Mouse (Mus musculus) ES-E14 (cell line): Measurements from ENCODE around the gene Pnpla1.

ENCODE experiments used
- CHD2 ChIP-seq: IDR thresholded peaks from 2 replicates; pipeline ENCODE4 v1.6.1; 2014; ENCODE audit warnings: mild to moderate bottlenecking, low read depth, low read length, inconsistent platforms
- HCFC1 ChIP-seq: IDR thresholded peaks from 2 replicates; pipeline ENCODE4 v1.6.1; 2012; ENCODE audit warnings: low read length, inconsistent platforms, borderline replicate concordance; ENCODE audit not compliant: insufficient read depth
- MAFK ChIP-seq: IDR thresholded peaks from 2 replicates; pipeline ENCODE4 v1.6.1; 2014; ENCODE audit warnings: mild to moderate bottlenecking, low read depth, low read length, inconsistent platforms; ENCODE audit not compliant: insufficient read depth
- ZC3H11A ChIP-seq: IDR thresholded peaks from 2 replicates; pipeline ENCODE4 v1.6.1; 2012; ENCODE audit warnings: low read depth, mild to moderate bottlenecking, inconsistent platforms, low read length, borderline replicate concordance
- ZNF384 ChIP-seq: IDR thresholded peaks from 2 replicates; pipeline ENCODE4 v1.6.1; 2012; ENCODE audit warnings: low read depth, low read length, inconsistent platforms

- TF ChIP-seq ZNF384, result no peak
- TF ChIP-seq CHD2, result no peak
- TF ChIP-seq HCFC1, result no peak
- no peak for TF ChIP-seq MAFK
- TF ChIP-seq ZC3H11A, result no peak
Observed at GRCm38 (mm10) chr17:28928004-28928403, 69.8 kb downstream of the Pnpla1 start.
